Mouse (Mus musculus): ENCODE data around the gene Armc2.

Gene Armc2

GRCm38 (mm10) chr10:41896425-41896824 is 121.8 kb downstream of the Armc2 start:
- no peak for DNase-seq

- DNase-seq, result peak; percentile 69
These were observed 124.5 kb downstream of the Armc2 start for GRCm38 (mm10) chr10:41893433-41894411.

GRCm38 (mm10) chr10:41891312-41891711 is 126.9 kb downstream of the Armc2 start:
- DNase-seq, result peak in 1 of 2 experiments; percentile 39

GRCm38 (mm10) chr10:41890537-41890936 is 127.7 kb downstream of the Armc2 start:
- DNase-seq, result no peak

- no peak for DNase-seq
These were observed 128.7 kb downstream of the Armc2 start for GRCm38 (mm10) chr10:41889566-41889965.

- DNase-seq, result no peak
These were observed 129.8 kb downstream of the Armc2 start for GRCm38 (mm10) chr10:41888365-41888941.

- peak; percentile 94 for DNase-seq
These were observed 131.0 kb downstream of the Armc2 start for GRCm38 (mm10) chr10:41887080-41887821.

- no peak for DNase-seq
These were observed 134.3 kb downstream of the Armc2 start for GRCm38 (mm10) chr10:41883741-41884575.

- no peak for DNase-seq
These were observed 136.8 kb downstream of the Armc2 start for GRCm38 (mm10) chr10:41881438-41881837.

- DNase-seq, result no peak
These were observed 137.5 kb downstream of the Armc2 start for GRCm38 (mm10) chr10:41880777-41881176.

- DNase-seq, result no peak
These were observed 138.0 kb downstream of the Armc2 start for GRCm38 (mm10) chr10:41880206-41880605.

GRCm38 (mm10) chr10:41879675-41880074 is 138.6 kb downstream of the Armc2 start:
- DNase-seq, result peak in 1 of 2 experiments; percentile 25

GRCm38 (mm10) chr10:41878344-41878743 is 139.9 kb downstream of the Armc2 start:
- no peak for DNase-seq

- DNase-seq, result no peak
These were observed 142.6 kb downstream of the Armc2 start for GRCm38 (mm10) chr10:41875624-41876023.

- no peak for DNase-seq
These were observed 146.7 kb downstream of the Armc2 start for GRCm38 (mm10) chr10:41871564-41871963.

GRCm38 (mm10) chr10:41870101-41870500 is 148.1 kb downstream of the Armc2 start:
- no peak for DNase-seq

GRCm38 (mm10) chr10:41867956-41868355 is 150.3 kb downstream of the Armc2 start:
- no peak for DNase-seq

GRCm38 (mm10) chr10:41866838-41867154 is 151.4 kb downstream of the Armc2 start:
- no peak for DNase-seq

- DNase-seq, result no peak
These were observed 152.0 kb downstream of the Armc2 start for GRCm38 (mm10) chr10:41866069-41866837.
